Mouse (Mus musculus) testis, postnatal 10 days (tissue): ENCODE measurements at regions not wholly inside any gene's neighbourhood (a gene's known extent, or its start where the extent isn't known, plus 50 kb on each side); places are given as distances from the start of the nearest gene placed in this dataset.

Source experiments
- DNase-seq: peaks from one replicate; pipeline ENCODE4 v3.0.0; 2021; ENCODE audit warnings: low spot score

GRCm38 (mm10) chr13:39351606-39352005 lies 390.9 kb upstream of the Slc35b3 start:
- no peak for DNase-seq

GRCm38 (mm10) chr13:39350668-39351067 lies 390.0 kb upstream of the Slc35b3 start:
- no peak for DNase-seq

DNA sequence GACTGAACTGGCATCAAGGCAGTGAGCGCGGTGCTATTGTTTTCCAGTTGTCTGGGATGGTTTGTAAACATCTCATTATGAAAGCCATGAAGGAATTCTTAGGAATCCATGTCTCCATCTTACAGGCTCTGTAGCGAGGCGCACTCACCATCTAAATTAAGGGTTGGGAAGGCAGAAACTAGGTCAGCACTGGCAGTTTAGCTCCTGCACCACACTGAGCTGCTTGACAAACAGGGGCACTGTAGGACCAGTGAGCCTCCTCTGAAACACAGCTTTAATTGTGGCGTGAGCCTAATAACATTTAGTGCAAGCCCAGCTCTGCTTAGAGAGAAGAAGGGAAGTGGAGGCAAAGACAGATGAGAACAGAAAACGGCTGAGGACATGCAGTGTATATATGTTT lies 387.1 kb upstream of the Slc35b3 start:
- no peak for DNase-seq

GRCm38 (mm10) chr13:39334874-39335273 lies 374.2 kb upstream of the Slc35b3 start:
- DNase-seq: no peak

GRCm38 (mm10) chr13:39329794-39330193 lies 369.1 kb upstream of the Slc35b3 start:
- DNase-seq: no peak

DNA sequence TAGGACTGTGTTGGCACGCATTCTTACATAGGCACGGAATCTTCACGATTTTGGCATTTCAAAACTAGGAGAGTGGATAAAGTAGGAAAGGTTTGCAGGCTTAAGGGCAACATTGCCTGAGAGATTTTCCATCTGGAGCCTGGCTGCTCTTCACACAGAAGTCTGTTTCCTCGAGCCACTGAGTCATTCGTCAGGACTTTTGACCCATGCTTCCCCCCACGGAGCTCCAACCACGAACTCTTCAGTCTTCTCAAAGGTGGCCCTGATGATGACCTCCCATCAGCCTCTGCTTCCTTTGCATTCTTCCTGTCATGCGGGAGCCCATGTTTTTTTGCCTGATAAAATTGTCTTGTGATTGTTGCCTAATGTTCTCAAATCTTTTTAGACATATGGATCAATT lies 365.5 kb upstream of the Slc35b3 start:
- no peak for DNase-seq

GRCm38 (mm10) chr13:39321111-39321510 lies 360.4 kb upstream of the Slc35b3 start:
- DNase-seq: no peak

DNA sequence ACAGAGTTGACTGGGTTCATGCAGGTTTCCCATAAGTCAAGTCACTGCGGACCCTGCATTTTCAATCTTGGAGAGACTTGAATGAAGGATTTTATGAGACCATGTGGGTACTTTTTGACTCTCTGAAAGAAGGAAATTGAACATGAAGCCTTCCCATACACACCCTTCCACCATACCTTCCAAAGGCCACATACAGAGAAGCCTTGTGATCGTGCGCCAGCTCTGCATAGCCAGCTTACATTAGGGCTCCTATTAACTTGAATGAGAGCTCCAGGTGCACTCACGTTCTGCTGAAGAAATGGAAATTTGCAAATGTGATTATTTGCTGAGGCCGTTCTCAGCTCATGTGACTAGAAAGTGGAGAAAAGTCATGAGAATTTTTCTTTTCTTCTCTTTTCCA lies 349.1 kb upstream of the Slc35b3 start:
- DNase-seq: no peak

- peak; percentile 49 for DNase-seq
Observed at GRCm38 (mm10) chr13:39307845-39308244, 347.2 kb upstream of the Slc35b3 start.

DNA sequence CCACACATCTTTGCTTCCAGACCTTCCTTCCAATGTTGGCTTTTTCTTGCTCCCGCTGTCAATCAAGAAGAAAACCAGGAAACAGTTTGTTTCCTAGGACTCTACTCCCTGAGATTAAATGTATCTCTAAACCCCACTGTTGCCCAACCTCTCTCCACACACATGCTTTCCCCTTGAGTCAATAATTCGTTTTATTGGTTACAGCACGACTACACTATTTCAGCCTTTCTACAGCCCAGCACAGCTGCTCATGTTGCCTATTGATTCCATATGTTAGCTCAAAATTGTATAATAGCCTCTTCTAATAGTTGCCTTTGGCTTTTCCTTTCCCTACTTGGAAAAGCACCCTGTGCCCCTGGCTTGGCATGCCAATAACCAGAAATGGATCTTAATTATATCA lies 346.2 kb upstream of the Slc35b3 start:
- no peak for DNase-seq

GRCm38 (mm10) chr13:39297129-39297528 lies 336.5 kb upstream of the Slc35b3 start:
- DNase-seq: no peak

- no peak for DNase-seq
Observed at GRCm38 (mm10) chr13:39290216-39290960, 329.7 kb upstream of the Slc35b3 start.

GRCm38 (mm10) chr13:39282272-39282671 lies 321.6 kb upstream of the Slc35b3 start:
- no peak for DNase-seq

DNA sequence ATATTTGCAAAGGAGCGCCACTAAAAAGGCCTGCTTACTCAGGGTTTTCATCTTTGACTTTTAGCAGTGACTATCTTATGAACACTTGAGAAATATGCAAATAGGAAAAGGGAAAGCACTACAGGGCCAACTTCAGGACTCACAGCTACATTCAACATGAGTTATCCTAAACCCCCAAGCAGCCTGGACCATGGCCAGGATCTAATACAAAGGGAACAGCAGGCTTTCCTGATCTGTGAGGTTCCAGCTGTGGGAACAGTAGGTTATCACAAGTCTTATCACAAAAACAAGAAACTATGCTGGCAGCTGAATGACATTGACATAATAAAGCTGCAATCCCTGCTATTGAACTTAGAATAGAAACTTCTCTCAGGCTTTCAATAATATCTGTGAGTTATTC lies 317.4 kb upstream of the Slc35b3 start:
- no peak for DNase-seq

- no peak for DNase-seq
Observed at GRCm38 (mm10) chr13:39266024-39266423, 305.3 kb upstream of the Slc35b3 start.

DNA sequence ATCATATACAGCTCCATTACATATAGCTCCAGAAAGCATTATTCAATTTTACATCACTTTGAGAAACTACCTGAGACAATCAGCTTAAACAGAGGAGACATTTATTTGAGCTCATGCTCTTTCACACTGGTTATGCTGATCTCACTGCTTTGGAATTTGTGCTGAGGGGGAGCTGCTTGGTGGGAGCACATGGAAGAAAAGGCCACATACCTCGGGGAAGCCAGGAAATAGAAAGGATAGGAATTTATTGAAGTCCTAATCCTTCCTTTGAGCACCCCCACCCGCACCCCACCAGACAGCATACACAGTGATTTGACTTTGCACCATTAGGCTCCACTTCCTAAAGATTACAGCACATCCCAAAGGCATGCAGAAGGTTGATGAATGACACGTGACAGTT lies 296.0 kb upstream of the Slc35b3 start:
- no peak for DNase-seq

DNA sequence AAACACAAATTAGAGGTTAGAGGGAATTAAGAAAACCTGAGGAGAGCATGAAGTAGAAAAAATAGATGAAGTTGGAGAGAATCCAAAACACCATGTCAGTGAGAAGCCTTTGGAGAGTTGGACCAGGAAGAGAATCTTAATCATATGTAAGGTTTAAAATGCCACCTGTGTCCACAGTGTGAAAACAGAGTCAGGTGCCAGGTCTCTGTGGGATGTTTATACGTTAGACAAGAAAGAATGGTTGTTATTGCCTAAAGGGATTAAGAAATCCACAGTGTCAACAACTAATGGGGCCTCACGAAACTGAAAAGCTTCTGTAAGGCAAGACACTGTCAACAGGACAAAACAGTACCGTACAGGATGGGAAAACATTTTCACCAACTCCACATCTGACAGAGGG lies 294.7 kb upstream of the Slc35b3 start:
- no peak for DNase-seq

GRCm38 (mm10) chr13:39252591-39252990 lies 291.9 kb upstream of the Slc35b3 start:
- DNase-seq: no peak

- DNase-seq: no peak
Observed at GRCm38 (mm10) chr13:39250096-39250495, 289.4 kb upstream of the Slc35b3 start.

DNA sequence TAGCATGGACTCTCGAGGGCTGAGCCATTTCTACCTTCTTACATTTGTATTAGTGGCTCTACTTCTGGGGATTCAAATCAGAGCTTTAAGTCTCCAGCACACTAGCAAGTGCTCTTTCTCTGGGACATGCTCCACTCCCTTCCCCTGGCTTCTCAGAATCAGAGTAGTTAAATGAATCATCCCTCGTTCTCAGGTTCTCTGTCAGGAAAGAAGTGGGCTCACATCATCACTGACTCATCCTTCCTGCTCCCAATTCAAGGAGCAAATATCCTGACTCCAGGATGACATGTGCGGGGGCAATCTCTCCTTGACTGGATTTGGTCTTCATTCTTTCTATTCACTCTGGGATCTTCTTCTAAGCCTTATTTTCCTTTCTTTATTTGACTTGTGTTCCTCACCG lies 266.2 kb upstream of the Slc35b3 start:
- no peak for DNase-seq

GRCm38 (mm10) chr13:39225651-39226050 lies 265.0 kb upstream of the Slc35b3 start:
- DNase-seq: no peak

GRCm38 (mm10) chr13:39211076-39211475 lies 250.4 kb upstream of the Slc35b3 start:
- DNase-seq: no peak

DNA sequence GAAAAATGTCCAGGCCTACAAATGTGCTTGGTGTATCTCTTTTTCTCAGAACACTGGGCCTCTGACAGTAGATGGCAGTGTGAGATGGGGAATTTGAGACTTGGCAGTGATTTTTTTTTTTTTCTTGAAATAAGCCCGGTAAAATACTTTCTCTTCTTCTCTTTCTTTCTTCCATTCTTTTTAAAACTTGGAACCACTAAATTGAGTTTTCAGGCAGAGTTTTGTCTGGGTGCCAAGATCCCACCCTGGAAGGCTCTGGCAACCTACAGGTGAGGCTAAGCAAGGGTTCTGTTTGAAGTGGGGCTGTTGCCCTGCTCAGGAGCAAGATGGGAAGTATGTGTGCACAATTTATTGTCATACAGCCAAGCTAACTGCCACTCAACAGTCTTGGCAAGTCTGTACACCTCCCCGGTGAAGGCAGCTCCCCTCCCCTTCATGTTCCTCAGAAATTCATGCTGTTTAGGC lies 223.1 kb upstream of the Slc35b3 start:
- DNase-seq: no peak

DNA sequence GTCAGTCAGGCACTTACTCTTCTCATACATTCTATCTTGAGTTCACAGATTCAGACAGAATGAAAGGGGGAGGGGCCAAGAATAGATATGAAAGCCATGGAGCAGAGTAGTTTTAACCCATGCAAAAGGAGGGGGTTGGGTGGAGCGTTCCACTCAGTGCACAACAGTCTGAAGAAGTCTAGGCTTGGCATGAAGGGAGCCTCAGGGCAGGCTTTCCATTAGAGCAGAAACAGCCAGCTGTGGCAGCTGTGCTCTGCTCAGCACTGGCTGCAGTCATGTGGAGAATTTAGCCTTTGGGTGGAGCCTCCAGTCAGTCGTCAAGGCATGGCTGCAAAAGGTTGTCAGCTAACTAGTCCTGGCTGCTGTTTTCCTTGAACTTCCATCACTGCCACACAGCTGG lies 201.3 kb upstream of the Slc35b3 start:
- DNase-seq: no peak
